ENCODE assay signal across 21 mouse cellular contexts in the genomic region with DNA sequence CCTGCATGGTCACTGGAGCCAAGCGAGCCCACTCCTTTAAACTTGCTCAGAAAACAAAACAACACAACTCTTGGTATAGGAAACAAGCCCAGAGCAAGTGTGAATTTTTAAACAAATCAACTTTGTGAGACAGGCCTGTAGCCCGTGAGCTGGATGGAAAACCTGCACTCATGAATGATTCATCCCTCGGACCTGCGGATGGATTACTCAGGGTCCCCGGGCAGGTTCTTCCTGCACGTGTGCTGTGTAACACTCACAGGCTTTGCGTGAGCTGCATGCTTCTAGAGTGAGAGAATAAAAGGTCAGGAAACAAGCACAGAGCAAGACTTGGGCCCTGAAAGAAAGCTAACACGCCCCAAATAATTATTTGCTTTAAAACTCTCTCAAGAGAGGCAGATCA.
DNase-seq lines count a peak whose midpoint lies in the region; ATAC-seq lines count a peak whose summit lies in the region.
"Had no signal": no experiment of that assay in that cellular context is flagged by ENCODE, and none has a peak within 500 bp of the region (broad histone marks: within the 10 kb centered on the region; RNA-seq: fewer than 3 reads in every experiment).

No protein-coding gene starts in this region.

- no peak overlapping the region for H3K4me3 ChIP-seq in limb, embryonic 12.5 days (replicated peaks)
- H3K4me3 ChIP-seq in limb, embryonic 10.5 days: no peak overlapping the region
- no peak overlapping the region for H3K4me3 ChIP-seq in embryonic facial prominence, embryonic 15.5 days (replicated peaks)
- no peak overlapping the region for H3K4me3 ChIP-seq in stomach, embryonic 16.5 days (replicated peaks; ENCODE audit: low read length)
- H3K4me3 ChIP-seq: heart, embryonic 15.5 days; myocyte had no signal

- no peaks in the 10 kb centered on the region for H3K36me3 ChIP-seq in limb, embryonic 12.5 days
- no peaks in the 10 kb centered on the region for H3K36me3 ChIP-seq in limb, embryonic 10.5 days
- no peaks in the 10 kb centered on the region for H3K36me3 ChIP-seq in embryonic facial prominence, embryonic 15.5 days
- H3K36me3 ChIP-seq in stomach, embryonic 16.5 days (ENCODE audit: control insufficient read depth, insufficient read depth, low read length): no peaks in the 10 kb centered on the region
- H3K36me3 ChIP-seq: heart, embryonic 15.5 days had no signal

- H3K4me1 ChIP-seq in limb, embryonic 12.5 days (replicated peaks): peaks cover 26% of the 10 kb centered on the region
- H3K4me1 ChIP-seq in limb, embryonic 10.5 days: peaks cover 22% of the 10 kb centered on the region
- peaks cover 46% of the 10 kb centered on the region for H3K4me1 ChIP-seq in embryonic facial prominence, embryonic 15.5 days
- peaks cover 31% of the 10 kb centered on the region for H3K4me1 ChIP-seq in stomach, embryonic 16.5 days (ENCODE audit: control insufficient read depth, insufficient read depth, low read length)

- H3K4me2 ChIP-seq in limb, embryonic 12.5 days: no peak overlapping the region
- H3K4me2 ChIP-seq in embryonic facial prominence, embryonic 15.5 days (replicated peaks): no peak overlapping the region
- H3K4me2 ChIP-seq in stomach, embryonic 16.5 days (ENCODE audit: low read depth, low read length): no peak overlapping the region
- H3K4me2 ChIP-seq: heart, embryonic 15.5 days; liver, embryonic 11.5 days; lung, embryonic 14.5 days; midbrain, embryonic 11.5 days had no signal

- H3K27me3 ChIP-seq in limb, embryonic 12.5 days: no peaks in the 10 kb centered on the region
- no peaks in the 10 kb centered on the region for H3K27me3 ChIP-seq in limb, embryonic 10.5 days (ENCODE audit: low read depth, poor library complexity, severe bottlenecking)
- H3K27me3 ChIP-seq in embryonic facial prominence, embryonic 15.5 days: no peaks in the 10 kb centered on the region
- no peaks in the 10 kb centered on the region for H3K27me3 ChIP-seq in stomach, embryonic 16.5 days (ENCODE audit: control insufficient read depth, insufficient read depth, low read length)
- H3K27me3 ChIP-seq: heart, embryonic 15.5 days had no signal

- H3K9me3 ChIP-seq in limb, embryonic 12.5 days: no peaks in the 10 kb centered on the region
- no peaks in the 10 kb centered on the region for H3K9me3 ChIP-seq in limb, embryonic 10.5 days (replicated peaks)
- no peaks in the 10 kb centered on the region for H3K9me3 ChIP-seq in embryonic facial prominence, embryonic 15.5 days (replicated peaks)
- no peaks in the 10 kb centered on the region for H3K9me3 ChIP-seq in stomach, embryonic 16.5 days (replicated peaks; ENCODE audit: control insufficient read depth, low read length)
- H3K9me3 ChIP-seq: heart, embryonic 15.5 days had no signal

- H3K9ac ChIP-seq in limb, embryonic 12.5 days (replicated peaks): no peak overlapping the region
- H3K9ac ChIP-seq in embryonic facial prominence, embryonic 15.5 days: no peak overlapping the region
- no peak overlapping the region for H3K9ac ChIP-seq in stomach, embryonic 16.5 days (ENCODE audit: low read length)
- H3K9ac ChIP-seq: heart, embryonic 15.5 days; lung, embryonic 14.5 days had no signal

- DNase-seq in CD4-positive, CD25-positive, alpha-beta regulatory T cell, adult 2 months (ENCODE audit: low read depth, low spot score): peak; percentile 26
- no peak for DNase-seq in limb, embryonic 10.5 days (ENCODE audit: low spot score)
- no peak for DNase-seq in adrenal gland, adult 2 months
- no peak for DNase-seq in embryo, embryonic 10.5 days (ENCODE audit: low spot score)
- DNase-seq: cerebellum, postnatal 10 days; embryo, embryonic 11 days; gastrocnemius, postnatal 10 days; heart, adult 18-20 months; kidney, postnatal 10 days; lung, embryonic 14.5 days; right cerebral cortex, postnatal 4 days; thymus, adult 2 months had no signal

- ATAC-seq in CD4-positive, CD25-positive, alpha-beta regulatory T cell, adult 4 months: no peak
- no peak for ATAC-seq in limb, embryonic 12.5 days (ENCODE audit: insufficient number of reproducible peaks, insufficient read depth, low FRiP score, low TSS enrichment, low read depth)
- ATAC-seq in embryonic facial prominence, embryonic 15.5 days (ENCODE audit: insufficient number of reproducible peaks, low FRiP score, low TSS enrichment, low read depth): no peak
- no peak for ATAC-seq in stomach, embryonic 16.5 days (ENCODE audit: insufficient read depth, low FRiP score)

- peak overlapping the region; percentile 72; the same call in 1 of the 2 replicates for H3K27ac ChIP-seq in limb, embryonic 12.5 days
- no peak overlapping the region for H3K27ac ChIP-seq in limb, embryonic 10.5 days
- peak overlapping the region; percentile 84; the same call in 1 of the 2 replicates for H3K27ac ChIP-seq in embryonic facial prominence, embryonic 15.5 days (replicated peaks)
- H3K27ac ChIP-seq in stomach, embryonic 16.5 days (ENCODE audit: low read length): peak overlapping the region; percentile 31; the same call in 1 of the 2 replicates
- H3K27ac ChIP-seq: heart, embryonic 15.5 days; macrophage had no signal

- WGBS in limb, embryonic 12.5 days: 84% methylated on average over 8 of the region's 8 CpGs
- 95% methylated on average over 8 of the region's 8 CpGs for WGBS in limb, embryonic 10.5 days
- WGBS in embryonic facial prominence, embryonic 15.5 days: 60% methylated on average over 8 of the region's 8 CpGs
- WGBS in stomach, embryonic 16.5 days: 51% methylated on average over 8 of the region's 8 CpGs
